Mouse (Mus musculus) gastrocnemius, postnatal 25 days (tissue): Measurements from ENCODE around the gene Nfkbie. TPM values are rescaled to one million over a fixed set of nuclear protein-coding genes. Genes with fewer than 3 reads are reported as not detected.

Experiments used
- DNase-seq: peaks from one replicate; pipeline ENCODE4 v3.0.0; 2022
- total RNA-seq, 2 experiments: library from RNA; stranded (reverse); gene quantifications; 1 replicate in 1 of 2; 2 replicates in 1 of 2; pipeline ENCODE4 v1.2.3; 2021

Nfkbie gene
- total RNA-seq, 2 experiments from 2014 or later, result 0.48 to 0.69 TPM

DNA sequence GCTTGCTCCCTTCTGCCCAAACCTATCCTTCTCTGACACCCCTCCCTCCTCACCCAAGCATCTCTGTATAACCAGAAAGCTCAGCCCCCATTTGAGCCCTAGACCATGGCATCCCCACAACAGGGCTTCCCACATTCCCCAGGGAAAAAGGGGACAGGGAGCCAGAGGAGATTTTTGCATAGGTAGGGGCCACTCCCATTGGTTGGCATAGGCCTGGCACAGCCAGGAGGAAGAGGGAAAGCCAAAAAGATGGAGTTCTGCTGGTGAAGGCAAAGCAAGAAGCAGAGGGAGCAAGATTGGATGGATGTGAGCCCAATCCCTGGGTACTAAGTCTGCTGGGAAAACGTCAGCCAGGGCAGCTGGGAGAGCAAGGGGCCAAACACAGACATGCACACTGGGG lies 12.4 kb upstream of the Nfkbie start:
- no peak for DNase-seq

- no peak for DNase-seq
These were observed 11.3 kb upstream of the Nfkbie start for GRCm38 (mm10) chr17:45544001-45544872.

GRCm38 (mm10) chr17:45544873-45545277 lies 10.6 kb upstream of the Nfkbie start:
- no peak for DNase-seq

DNA sequence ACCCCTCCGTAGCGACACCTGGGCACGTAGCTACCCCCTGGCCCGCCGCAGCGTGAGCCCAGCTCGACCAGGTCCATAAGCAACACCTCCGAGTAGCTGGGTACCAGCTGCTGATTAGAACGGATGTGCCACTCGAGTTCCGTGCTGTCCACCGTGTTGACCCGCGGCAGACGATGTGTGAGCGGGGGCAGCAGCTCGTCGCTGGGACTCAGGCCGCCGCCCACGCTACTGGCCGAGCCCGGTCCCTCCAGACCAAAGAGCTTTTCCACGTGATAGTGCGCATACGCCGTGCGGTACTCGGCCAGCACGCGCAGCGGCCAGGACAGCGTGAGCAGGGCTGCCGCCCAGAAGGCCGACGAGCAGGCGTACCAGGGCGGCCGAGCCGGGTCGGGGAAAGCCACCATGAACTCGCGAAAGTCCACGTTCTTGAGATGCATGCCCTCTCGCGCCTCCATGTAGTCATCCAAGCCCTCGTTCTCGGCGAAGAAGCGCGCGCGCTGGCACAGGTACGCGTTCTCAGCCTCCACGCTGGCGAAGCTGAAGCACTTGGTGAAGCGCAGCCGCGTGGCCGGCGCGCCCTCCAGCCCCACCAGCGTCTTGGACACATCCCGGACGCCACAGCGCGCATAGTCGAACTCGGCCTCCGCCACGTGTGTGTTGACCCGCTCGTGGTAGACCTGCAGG lies 10.1 kb upstream of the Nfkbie start:
- no peak for DNase-seq

DNA sequence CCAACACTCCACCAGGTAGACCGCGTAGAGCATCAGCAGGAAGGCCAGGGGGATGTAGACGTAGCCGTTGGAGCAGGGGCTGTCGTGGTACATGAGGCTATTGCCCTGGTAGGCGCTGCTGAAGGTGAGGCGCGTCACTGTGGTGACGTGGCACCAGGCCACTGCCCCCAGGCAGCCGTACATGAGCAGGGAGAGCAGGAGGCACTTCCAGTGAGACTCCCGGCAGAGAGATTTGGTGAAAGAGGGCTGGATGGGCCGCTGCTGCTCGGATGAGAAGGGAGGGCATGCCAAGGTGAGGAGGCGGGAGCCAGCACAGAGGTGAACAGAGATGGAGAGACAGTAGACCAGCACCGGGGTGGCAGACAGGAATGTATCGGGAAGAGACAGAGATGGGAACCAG lies 8.6 kb upstream of the Nfkbie start:
- no peak for DNase-seq

- no peak for DNase-seq
These were observed 7.9 kb upstream of the Nfkbie start for GRCm38 (mm10) chr17:45547461-45548190.

DNA sequence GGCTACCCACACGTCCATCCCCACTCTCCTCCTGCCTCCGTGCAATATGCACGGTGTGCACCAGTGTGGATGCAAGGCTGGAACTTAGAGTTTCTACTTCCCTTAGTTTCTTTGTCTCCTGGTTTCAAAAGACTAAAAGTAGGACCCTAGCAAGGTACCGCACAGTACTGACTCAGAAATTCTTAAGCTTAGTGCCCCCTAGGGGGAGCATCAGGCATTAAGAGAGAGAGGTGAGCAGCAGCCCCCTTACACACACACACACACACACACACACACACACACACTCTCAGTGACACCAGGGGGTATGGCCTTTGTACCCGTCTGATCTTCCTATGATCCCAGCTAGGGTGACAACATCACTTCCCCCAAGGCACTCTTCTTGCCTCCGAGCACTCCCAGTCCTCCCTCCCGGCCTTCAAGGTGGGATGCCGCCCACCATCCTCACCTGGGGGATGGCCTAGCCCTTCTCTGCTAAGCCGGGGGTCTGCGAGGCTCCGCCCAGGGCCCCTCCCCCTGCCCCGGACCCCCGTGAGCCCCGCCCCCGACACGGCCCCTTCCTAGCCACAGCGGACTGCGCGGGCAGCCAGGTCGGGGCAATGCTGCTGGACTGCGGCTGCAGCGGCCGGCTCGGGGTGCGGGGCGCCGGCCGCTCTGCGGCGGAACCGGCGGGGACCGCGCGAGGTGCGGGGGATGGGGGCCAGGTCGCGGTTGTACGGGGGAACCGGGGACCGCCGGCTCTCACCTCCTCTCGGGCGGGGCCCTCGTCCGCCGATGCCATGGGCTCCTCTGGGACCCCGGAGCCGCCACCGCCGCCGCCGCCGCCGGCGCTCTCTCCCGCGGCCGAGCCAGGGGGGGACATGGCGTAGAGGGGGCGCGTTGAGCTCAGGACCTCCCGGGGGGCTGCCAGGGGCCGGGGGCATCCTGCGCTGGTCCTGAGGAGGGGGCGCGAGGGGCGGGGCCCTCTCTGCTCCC lies 6.7 kb upstream of the Nfkbie start:
- DNase-seq, result peak; percentile 9

GRCm38 (mm10) chr17:45549617-45550181 lies 5.8 kb upstream of the Nfkbie start, which contains the start of gene Tmem151b:
Gene Tmem151b (minus strand): TSS chr17:45549677.
- DNase-seq, result no peak

- DNase-seq, result no peak
These were observed 5.2 kb upstream of the Nfkbie start for GRCm38 (mm10) chr17:45550253-45550652.

DNA sequence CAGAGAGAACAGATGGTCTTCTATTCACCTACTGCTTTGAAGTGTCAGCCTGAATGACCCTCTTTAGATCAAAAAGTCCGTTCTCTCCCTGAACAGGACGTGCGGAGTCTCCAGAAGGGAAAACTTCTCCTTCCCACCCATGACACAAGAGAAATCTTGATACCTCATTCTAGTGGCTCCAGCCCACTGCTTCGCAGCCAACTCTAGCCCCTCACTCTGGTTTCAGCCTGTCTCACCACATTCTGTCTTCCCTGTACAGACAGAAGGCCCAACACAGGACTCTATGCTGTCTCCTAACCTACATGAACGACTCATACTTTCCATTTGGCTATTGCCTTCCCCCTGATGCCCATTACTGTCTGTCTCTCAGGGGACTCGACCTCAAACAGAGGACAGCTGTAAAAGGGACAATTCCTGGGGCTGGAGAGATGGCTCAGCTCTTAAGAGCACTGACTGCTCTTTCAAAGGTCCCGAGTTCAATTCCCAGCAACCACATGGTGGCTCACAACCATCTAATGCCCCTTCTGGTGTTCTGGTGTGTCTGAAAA lies 4.2 kb upstream of the Nfkbie start:
- DNase-seq, result no peak

DNA sequence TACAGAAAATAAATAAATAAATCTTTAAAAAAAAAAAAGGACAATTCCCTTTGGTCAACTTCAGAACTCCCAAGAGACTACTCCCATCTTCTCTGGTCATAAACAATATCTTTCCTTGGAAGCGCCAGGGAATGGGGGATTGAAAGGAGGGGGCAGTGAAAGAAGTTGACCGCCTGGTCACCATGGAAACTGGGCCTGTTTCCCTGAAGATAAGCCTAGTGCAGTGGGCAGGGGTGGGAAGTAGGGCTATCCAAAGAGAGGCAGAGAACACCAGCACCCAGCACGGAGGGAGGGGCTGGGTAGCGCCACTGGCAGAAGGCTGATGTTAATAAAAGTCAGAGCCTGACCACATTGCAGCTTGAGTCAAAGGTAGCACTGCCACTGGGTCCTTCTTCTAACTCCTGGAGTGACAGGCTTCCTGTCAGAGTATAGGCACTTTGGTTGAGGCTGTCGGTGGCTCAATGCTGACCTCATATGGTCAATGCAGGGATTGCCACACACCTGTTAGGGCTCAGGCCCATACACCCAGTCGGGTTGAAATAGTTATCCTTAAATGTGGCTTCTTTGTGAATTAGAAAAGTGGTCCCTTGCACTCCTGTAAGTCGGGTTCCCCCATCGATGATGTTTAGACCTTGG lies 3.6 kb upstream of the Nfkbie start:
- DNase-seq, result peak; percentile 51

DNA sequence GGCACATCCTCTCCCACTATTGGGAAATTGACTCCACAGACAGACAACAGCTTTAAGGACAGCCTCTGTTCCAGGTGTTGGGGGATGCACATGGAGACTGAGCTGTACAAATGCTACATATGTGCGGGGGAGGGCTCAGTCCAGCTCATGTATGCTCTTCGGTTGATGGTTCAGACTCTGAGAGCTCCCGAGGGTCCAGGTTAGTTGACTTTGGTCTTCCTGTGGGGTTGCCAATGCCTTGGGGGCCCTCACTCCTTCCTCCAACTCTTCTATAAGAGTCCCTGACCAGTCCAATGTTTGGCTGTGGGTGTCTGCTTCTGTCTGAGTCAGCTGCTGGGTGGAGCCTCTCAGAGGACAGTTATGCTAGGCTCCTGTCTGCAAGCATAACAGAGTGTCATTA lies 2.4 kb upstream of the Nfkbie start:
- no peak for DNase-seq

GRCm38 (mm10) chr17:45554420-45554819 lies 1.1 kb upstream of the Nfkbie start:
- DNase-seq, result no peak

- no peak for DNase-seq
These were observed 595 bp downstream of the Nfkbie start for GRCm38 (mm10) chr17:45556107-45556489.

GRCm38 (mm10) chr17:45556514-45557245 lies 1.2 kb downstream of the Nfkbie start:
- no peak for DNase-seq

DNA sequence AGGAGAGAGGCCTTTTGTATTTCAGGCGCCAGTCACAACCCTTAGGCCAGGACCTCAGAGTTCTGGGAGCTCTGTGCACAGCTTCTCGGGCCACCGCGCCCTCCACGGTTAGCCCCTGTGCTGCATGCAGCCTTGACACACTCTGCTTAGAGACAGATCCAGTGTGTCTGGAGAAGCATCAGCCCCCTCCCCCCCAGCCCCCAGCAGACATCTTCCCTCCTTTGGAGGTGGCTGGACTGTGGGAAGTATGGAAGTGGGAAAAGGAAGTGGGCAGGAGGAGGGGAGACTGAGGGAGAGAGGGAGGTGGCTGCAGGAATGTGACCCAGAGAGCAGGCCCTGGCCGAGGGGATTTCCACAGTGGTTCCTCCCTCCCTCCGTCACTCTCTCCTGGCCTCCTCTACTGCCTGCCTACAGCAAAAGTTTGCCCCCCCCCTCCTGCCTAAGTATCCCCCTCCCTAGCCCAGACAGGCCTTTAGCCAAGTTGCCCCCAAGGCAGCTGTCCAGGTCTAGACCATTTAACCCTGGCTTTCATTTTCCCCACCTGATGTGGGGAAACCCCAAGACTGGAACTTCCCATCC lies 1.8 kb downstream of the Nfkbie start:
- no peak for DNase-seq

DNA sequence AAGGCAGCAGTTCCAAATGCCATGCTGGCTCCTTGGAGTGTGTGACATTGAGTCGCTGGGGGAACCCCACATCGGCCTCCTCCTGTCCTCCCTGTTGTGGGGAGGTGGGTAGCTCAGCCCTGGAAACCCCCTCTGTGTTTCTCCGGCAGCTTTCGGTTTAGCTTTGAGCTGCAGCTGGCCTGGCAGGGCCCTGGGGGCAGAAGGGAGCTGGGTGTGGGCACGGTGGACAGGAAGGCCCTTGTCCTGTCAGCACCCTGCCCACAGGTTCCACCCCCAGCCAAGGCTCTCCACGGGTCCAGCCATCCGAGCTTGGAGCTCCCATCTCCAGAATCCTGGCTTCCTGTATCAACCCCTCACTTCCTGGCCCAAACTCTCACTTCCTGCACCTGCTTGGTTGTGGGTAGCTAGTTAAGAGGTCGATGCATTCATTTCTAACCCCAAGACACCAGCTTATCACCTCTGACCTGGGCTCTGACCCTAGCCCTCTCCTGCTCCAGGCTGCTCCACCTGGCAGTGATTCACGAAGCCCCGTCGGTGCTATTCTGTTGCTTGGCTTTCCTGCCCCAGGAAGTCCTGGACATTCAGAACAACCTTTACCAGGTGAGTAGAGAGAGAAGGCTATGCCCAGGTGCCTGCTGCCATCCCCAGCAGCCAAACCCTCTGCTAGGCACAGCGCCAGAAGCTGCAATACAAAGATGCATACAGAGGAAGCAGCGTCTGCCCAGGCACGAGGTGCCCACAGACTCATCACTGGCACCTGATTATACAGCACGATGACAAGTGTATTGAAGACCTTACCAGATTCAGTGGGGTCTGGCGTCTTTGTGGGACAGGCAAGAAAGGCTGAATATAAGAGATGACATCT lies 2.7 kb downstream of the Nfkbie start:
- DNase-seq, result no peak
